Mouse (Mus musculus) heart, postnatal 0 days (tissue): Measurements from ENCODE around the gene Tex37.

ENCODE experiments used
- CTCF ChIP-seq: IDR thresholded peaks from 2 replicates; pipeline ENCODE4 v1.5.1; 2016; ENCODE audit warnings: antibody characterized with exemption, control low read depth, low read depth
- EP300 ChIP-seq: IDR thresholded peaks from 2 replicates; pipeline ENCODE4 v1.6.1; 2016; ENCODE audit warnings: antibody characterized with exemption, low read depth

- TF ChIP-seq CTCF (no peak), EP300 (no peak)
Observed at GRCm38 (mm10) chr6:70964116-70964830, 45.5 kb upstream of the Tex37 start.
